Mouse (Mus musculus) hindbrain, embryonic 12.5 days (tissue): Measurements from ENCODE around the gene Hnrnpf. TPM values are rescaled to one million over a fixed set of nuclear protein-coding genes. Genes with fewer than 3 reads are reported as not detected.

Experiments used
- ATAC-seq: fragments of 200-750 bp; cut with Nextera tagmentation; 2 replicates; pipeline ENCODE4 v1.8.0; 2017; ENCODE audit warnings: moderate TSS enrichment; ENCODE audit not compliant: low FRiP score
- H3K27ac ChIP-seq: fragments of 300-500 bp; sonication (generic); 2 replicates; pipeline ENCODE4 v1.5.1; 2016; ENCODE audit warnings: mild to moderate bottlenecking
- H3K27me3 ChIP-seq: fragments of 300-500 bp; sonication (generic); 2 replicates; pipeline ENCODE4 v1.6.1; 2016; ENCODE audit warnings: mild to moderate bottlenecking
- H3K36me3 ChIP-seq: fragments of 300-500 bp; sonication (generic); 2 replicates; pipeline ENCODE4 v1.6.1; 2016; ENCODE audit warnings: mild to moderate bottlenecking
- H3K4me1 ChIP-seq: fragments of 300-500 bp; sonication (generic); 2 replicates; pipeline ENCODE4 v1.6.1; 2016
- H3K4me2 ChIP-seq: fragments of 300-500 bp; sonication (generic); replicated peaks from 2 replicates; pipeline ENCODE4 v1.6.1; 2016; ENCODE audit warnings: mild to moderate bottlenecking
- H3K4me3 ChIP-seq: fragments of 300-500 bp; sonication (generic); 2 replicates; pipeline ENCODE4 v1.5.1; 2016; ENCODE audit warnings: mild to moderate bottlenecking
- H3K9ac ChIP-seq: fragments of 300-500 bp; sonication (generic); 2 replicates; pipeline ENCODE4 v1.6.1; 2016; ENCODE audit warnings: mild to moderate bottlenecking, moderate library complexity
- H3K9me3 ChIP-seq: fragments of 300-500 bp; sonication (generic); replicated peaks from 2 replicates; pipeline ENCODE4 v1.6.1; 2016; ENCODE audit warnings: mild to moderate bottlenecking
- WGBS: fragments of 180-500 bp; shearing (Covaris S2); methylation state at CpG from one replicate; pipeline ENCODE4 v1.1.7; 2016; 5-methylcytosine and 5-hydroxymethylcytosine counted together
- polyA plus RNA-seq: library from polyadenylated mRNA; unstranded; fragments of >200 nt; fragmentation: Nextera tagmentation; extraction: Ambion mirVana; gene quantifications from 2 replicates; pipeline ENCODE4 v1.2.1, GENCODE M21; 2016

Hnrnpf gene
- polyA plus RNA-seq, 1 experiment from 2014 or later: 474 TPM

DNA sequence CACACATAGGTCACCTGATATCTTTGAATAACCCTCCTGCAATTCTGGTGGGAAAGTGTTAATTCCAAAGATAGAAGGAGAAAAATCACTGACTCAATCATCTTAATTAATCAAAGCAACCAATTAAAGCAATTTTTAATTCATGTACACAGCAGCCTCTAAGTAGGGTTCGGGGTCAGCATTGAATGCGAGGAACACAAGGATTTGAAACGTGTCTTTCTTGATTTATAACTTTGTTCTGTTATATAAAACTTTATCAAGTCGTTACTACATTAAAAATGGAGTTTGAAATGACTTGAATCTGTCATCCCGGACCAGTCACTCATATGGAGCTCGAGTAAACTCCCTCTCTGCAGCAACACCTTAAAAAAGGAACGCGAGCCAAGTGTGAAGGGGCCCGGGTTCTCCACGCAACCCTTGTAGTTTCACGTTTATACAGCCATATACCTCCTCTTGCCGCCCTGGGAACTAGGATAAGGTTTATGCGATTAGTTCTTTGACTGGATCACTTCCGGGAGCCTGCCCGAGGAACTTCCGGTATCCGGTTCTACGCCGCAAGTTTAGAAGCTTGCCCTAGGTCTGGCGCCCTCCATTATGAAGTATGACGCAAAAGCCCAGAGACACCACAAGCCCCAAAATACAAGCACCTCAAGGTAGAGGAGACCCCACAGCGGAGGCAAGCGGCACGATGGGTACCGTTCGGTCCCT, 21.3 kb upstream of the Hnrnpf start:
- 11% methylated on average over 26 of the region's 26 CpGs for WGBS
- peak overlapping the region; percentile 62 for H3K4me2 ChIP-seq
- ATAC-seq: peak; percentile 92

DNA sequence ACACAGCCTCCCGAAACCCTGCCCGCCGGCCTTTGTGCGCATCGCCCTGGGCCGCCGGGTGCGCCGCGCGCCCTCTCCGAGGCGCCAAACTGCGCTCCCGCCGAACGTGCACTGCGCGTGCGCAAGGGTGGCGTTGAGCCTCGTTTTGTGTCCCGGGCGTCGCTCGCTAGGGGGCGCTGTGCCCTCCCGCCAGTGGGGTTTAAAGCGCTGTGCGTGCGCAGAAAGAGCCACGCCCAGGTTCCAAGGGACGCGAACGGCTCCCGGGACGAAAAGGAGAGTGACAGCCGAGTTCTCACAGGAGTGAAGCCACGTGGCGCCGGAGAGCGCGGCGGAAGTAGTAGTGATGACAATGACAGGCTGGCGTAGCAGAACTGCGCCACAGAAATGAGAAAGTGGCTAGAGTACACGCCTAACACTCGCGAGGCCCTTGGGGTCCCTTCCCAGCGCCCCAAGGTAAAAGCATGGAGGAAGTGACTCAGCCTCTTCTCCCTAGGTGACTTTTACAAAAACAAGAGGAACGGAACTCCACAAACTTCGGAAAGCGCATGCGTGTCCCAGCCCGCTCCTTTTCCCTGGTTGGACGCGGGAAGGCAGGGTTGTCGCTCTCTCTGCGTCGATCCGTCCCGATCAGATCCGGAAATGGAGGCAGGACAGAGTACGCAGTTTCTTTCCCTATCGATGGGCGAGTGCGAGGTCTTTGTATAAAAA, 20.6 kb upstream of the Hnrnpf start:
- Histone ChIP-seq H3K27me3 (no peaks in the 10 kb centered on the region), H3K4me3 (peak overlapping the region; percentile 39), H3K4me2 (peak overlapping the region; percentile 62), H3K4me1 (peaks cover 7% of the 10 kb centered on the region), H3K9ac (peak overlapping the region; percentile 74), H3K27ac (peak overlapping the region; percentile 96), H3K36me3 (no peaks in the 10 kb centered on the region), H3K9me3 (no peaks in the 10 kb centered on the region)
- ATAC-seq: peak; percentile 96
- under 1% methylated on average over 67 of the region's 67 CpGs for WGBS

More for the DNA sequence above, 21.3 kb upstream of the Hnrnpf start:
- peak overlapping the region; percentile 74 for H3K9ac ChIP-seq
- peak overlapping the region; percentile 39 for H3K4me3 ChIP-seq
- H3K36me3 ChIP-seq: no peaks in the 10 kb centered on the region
- H3K9me3 ChIP-seq: no peaks in the 10 kb centered on the region
- H3K27ac ChIP-seq: peak overlapping the region; percentile 96
- peaks cover 7% of the 10 kb centered on the region for H3K4me1 ChIP-seq
- no peaks in the 10 kb centered on the region for H3K27me3 ChIP-seq

DNA sequence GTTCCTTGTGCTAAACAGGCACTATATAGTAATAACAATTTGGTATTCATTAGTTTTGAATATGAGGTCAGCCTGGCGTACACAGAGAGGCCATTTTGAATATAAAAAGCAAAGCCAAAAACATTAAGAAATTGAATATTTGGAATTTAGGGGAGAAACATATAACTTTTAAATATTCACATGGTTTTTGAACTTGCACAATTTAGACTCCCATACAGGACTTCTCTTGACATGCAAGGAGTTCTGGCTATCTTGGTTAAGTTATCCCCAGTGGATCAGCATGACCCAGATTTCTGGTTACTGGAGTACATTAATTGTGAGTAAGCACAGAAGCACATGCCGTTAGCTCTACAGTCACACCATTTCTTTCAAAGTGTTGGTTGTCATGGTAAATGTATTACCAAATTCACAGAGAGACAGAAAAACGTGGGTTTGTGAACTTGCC, 19.7 kb upstream of the Hnrnpf start:
- Histone ChIP-seq H3K9me3 (no peaks in the 10 kb centered on the region), H3K36me3 (no peaks in the 10 kb centered on the region), H3K27me3 (no peaks in the 10 kb centered on the region), H3K4me1 (peaks cover 7% of the 10 kb centered on the region), H3K27ac (peak overlapping the region; percentile 96; the same call in 1 of the 2 replicates), H3K9ac (peak overlapping the region; percentile 60; the same call in 1 of the 2 replicates), H3K4me3 (peak overlapping the region; percentile 39), H3K4me2 (peak overlapping the region; percentile 62)
- ATAC-seq: no peak
- 48% methylated on average over 3 of the region's 3 CpGs for WGBS

DNA sequence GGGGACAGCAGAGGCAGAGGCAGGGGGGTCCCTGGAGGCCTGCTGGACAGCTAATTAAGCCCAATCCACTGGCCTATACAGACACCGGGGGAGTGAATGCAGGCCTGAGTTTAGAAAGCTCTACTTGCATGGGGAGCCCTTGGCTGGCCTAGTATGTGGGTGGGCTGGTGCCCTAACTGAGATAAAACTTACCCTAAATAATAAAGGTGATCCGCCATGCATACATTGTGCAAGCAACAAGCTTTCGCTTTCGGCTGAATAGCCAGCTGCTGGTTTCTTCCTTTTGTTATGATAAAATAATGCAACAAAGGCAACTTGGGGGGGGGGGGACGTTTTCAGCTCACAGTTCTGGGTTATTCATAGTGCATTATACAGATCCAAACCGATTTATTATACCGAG, 18.9 kb upstream of the Hnrnpf start:
- no peak for ATAC-seq
- no peaks in the 10 kb centered on the region for H3K27me3 ChIP-seq
- 46% methylated on average over 7 of the region's 7 CpGs for WGBS
- no peak overlapping the region for H3K4me3 ChIP-seq
- peaks cover 7% of the 10 kb centered on the region for H3K4me1 ChIP-seq
- H3K9ac ChIP-seq: no peak overlapping the region
- no peaks in the 10 kb centered on the region for H3K9me3 ChIP-seq
- H3K4me2 ChIP-seq: no peak overlapping the region
- H3K36me3 ChIP-seq: no peaks in the 10 kb centered on the region
- no peak overlapping the region for H3K27ac ChIP-seq

DNA sequence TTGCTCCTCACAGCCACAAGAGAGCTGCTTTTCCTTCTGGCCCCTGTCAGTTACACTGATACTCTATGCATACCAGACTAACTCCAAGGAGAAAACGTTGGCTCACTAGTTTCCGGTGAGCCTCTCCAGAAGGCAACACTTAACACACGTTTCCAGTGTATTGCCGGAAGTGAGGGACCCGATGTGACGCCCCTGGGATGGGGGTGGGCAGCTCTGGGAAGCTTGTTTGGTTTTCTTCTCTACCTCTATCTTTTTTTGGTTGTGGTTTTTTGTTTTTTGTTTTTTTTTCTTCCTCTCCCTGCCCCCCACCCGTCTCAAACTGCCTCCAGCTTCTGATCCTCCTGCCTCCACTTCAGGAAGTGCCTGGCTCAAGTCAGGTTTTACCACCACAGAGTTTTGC, 18.1 kb upstream of the Hnrnpf start:
- 64% methylated on average over 7 of the region's 7 CpGs for WGBS
- Histone ChIP-seq H3K9me3 (no peaks in the 10 kb centered on the region), H3K4me3 (no peak overlapping the region), H3K36me3 (no peaks in the 10 kb centered on the region), H3K27ac (no peak overlapping the region), H3K27me3 (no peaks in the 10 kb centered on the region), H3K4me2 (no peak overlapping the region), H3K4me1 (peaks cover 7% of the 10 kb centered on the region), H3K9ac (no peak overlapping the region)
- ATAC-seq: no peak

DNA sequence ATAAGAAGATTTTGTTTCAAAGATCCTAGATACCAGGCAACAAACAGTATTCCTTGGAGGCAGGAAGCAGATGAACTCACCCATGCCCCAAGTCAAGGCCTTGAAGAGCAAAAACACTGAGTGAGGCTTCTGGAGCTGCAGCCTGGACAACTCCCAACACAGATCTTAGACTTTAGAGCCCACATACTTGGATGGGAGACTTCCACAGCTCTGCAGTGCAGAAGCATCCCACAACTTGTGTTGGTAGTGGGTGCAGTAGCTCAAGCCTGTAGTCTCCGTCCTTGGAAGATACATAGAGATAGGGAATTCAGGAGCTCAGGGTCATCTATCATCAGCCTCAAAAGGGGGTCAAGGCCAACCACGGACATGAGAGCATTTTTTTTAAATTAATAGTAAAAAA, 14.2 kb upstream of the Hnrnpf start:
- no peak for ATAC-seq
- no peak overlapping the region for H3K9ac ChIP-seq
- H3K4me2 ChIP-seq: no peak overlapping the region
- no peak overlapping the region for H3K27ac ChIP-seq
- H3K9me3 ChIP-seq: no peaks in the 10 kb centered on the region
- H3K36me3 ChIP-seq: no peaks in the 10 kb centered on the region
- no peak overlapping the region for H3K4me3 ChIP-seq
- 87% methylated on average over 2 of the region's 2 CpGs for WGBS
- no peaks in the 10 kb centered on the region for H3K27me3 ChIP-seq
- peaks cover 3% of the 10 kb centered on the region for H3K4me1 ChIP-seq

DNA sequence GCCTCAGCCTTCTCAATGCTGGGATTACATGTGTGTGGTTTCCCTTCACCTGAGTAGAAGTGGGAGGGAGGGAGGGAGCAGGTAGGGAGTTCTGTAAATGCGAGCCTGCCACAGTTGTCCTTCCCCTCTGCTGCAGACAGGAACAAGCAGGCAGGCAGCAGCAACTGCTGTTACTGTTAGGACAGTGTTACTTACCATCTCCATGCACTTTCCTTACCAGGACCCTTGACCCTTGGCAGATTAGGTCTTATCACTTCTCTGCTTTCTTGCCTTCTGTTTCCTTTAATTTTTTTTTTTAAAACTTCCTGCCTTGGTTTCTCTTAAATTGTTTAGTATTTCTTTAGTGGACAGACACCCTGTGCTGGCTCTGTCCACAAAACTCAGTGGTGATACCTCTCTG, 12.1 kb upstream of the Hnrnpf start:
- Histone ChIP-seq H3K36me3 (no peaks in the 10 kb centered on the region), H3K9me3 (no peaks in the 10 kb centered on the region), H3K9ac (no peak overlapping the region), H3K27ac (no peak overlapping the region), H3K4me2 (no peak overlapping the region), H3K4me3 (no peak overlapping the region), H3K4me1 (no peaks in the 10 kb centered on the region), H3K27me3 (no peaks in the 10 kb centered on the region)
- WGBS: 33% methylated on average over 1 of the region's 1 CpGs
- no peak for ATAC-seq

DNA sequence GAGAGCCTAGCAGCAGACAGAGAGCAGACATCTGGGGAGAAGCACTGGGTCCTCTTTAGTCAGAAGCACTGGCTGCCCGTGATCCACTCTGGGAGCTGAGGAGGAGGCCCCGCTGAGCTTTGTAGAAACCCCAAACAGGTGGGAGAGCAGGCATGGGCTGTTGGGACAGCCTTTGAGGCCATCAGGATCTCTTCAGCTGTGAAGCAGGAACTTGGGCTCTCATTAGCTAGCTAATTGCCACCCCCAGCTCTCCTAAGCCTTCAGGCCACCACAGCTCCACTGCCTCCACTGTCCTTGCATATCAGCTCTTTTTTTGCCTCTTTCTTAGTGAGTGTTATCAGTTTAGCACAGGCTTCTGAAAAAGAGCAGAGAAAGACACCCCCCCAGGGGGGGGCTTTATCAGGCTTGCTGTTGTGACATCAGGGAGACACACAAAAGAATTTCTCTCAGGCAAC, 11.5 kb upstream of the Hnrnpf start:
- H3K9ac ChIP-seq: no peak overlapping the region
- no peaks in the 10 kb centered on the region for H3K4me1 ChIP-seq
- H3K27me3 ChIP-seq: no peaks in the 10 kb centered on the region
- no peak for ATAC-seq
- no peaks in the 10 kb centered on the region for H3K9me3 ChIP-seq
- H3K4me2 ChIP-seq: no peak overlapping the region
- no peak overlapping the region for H3K27ac ChIP-seq
- no peaks in the 10 kb centered on the region for H3K36me3 ChIP-seq
- H3K4me3 ChIP-seq: no peak overlapping the region
- 75% methylated on average over 2 of the region's 2 CpGs for WGBS

DNA sequence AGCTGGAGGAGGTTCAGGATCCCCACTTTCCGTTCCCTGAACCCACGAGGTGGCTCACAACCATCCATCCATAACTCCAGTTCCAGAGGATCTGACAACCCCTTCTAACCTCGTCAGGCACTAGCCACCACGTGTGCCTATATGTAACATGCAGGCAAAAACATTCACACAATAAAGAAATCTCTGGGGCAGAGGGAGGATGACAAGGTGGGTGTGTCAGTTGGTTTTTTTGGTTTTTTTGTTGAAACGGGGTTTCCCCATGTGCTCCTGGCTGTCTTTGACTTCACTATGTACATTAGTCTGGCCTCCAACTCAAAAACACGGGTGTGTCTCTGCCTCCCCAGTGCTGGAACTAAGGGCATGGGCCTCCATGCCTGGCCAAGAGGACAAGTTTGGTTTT, 9.9 kb upstream of the Hnrnpf start:
- no peak for ATAC-seq
- Histone ChIP-seq H3K9ac (no peak overlapping the region), H3K27me3 (no peaks in the 10 kb centered on the region), H3K4me1 (no peaks in the 10 kb centered on the region), H3K36me3 (no peaks in the 10 kb centered on the region), H3K9me3 (no peaks in the 10 kb centered on the region), H3K4me3 (no peak overlapping the region), H3K4me2 (no peak overlapping the region), H3K27ac (no peak overlapping the region)
- WGBS: 83% methylated on average over 6 of the region's 6 CpGs

DNA sequence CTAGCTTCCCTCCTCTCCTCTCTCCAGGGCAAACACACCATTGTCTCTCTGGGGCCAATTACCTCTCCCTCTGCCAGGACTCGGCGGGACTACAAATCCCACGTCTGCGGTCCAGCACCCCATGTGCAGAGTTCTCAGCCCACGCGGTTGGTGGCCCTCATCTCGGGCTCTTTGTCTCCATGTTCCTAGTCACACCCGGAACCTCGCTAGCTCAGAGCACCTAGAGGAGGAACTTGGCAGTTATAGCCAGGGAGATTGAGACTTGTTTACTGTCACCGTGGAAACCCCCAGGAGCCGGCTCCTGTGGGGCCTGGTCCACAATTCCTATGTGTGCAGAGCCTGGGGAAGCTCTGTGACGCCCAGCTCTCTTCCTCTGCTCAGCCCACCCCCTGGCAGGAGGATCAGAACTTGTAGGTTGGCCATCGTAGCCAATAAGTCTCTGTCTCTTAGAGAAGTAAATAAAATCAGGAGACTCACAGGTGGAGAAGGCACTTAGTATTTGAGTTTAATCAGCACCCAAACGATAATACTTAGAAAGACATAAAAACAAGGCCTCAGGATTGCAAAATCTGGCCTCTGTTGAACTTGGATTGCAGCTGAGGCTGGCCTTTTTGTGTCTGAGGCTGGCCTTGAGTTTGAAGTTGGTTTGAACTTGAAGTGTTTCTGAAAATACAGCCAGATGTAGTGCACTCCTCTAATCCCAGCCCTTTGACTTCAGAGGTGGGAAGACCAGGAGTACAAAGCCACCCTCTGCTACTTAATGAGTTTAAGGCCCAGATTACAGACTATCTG, 8.6 kb upstream of the Hnrnpf start:
- Histone ChIP-seq H3K4me3 (no peak overlapping the region), H3K27me3 (no peaks in the 10 kb centered on the region), H3K4me2 (no peak overlapping the region), H3K36me3 (no peaks in the 10 kb centered on the region), H3K4me1 (no peaks in the 10 kb centered on the region), H3K9ac (no peak overlapping the region), H3K27ac (no peak overlapping the region), H3K9me3 (no peaks in the 10 kb centered on the region)
- ATAC-seq: no peak
- 65% methylated on average over 14 of the region's 14 CpGs for WGBS

DNA sequence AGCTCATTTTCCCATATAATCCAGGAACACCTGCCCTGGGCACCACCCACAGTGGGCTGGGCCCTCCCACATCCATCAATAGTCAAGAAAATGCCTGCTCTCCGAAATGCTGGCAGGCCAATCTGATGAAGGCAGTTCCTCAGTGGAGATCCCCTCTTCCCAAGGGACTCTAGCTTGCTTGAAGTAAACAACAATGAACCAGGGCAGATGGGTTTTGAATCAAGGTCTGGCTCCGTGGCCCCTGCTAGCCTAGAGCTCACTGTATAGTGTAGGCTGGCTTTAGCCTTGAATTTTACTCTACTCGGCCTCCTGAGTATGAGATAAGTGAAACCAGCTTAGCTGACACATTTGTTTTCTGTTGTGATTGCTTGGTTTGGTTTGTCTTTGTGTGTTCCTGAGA, 7.7 kb upstream of the Hnrnpf start:
- H3K4me1 ChIP-seq: no peaks in the 10 kb centered on the region
- H3K9me3 ChIP-seq: no peaks in the 10 kb centered on the region
- WGBS: 60% methylated on average over 3 of the region's 3 CpGs
- no peak overlapping the region for H3K4me2 ChIP-seq
- no peaks in the 10 kb centered on the region for H3K36me3 ChIP-seq
- no peak overlapping the region for H3K4me3 ChIP-seq
- H3K27me3 ChIP-seq: no peaks in the 10 kb centered on the region
- ATAC-seq: no peak
- no peak overlapping the region for H3K9ac ChIP-seq
- no peak overlapping the region for H3K27ac ChIP-seq

DNA sequence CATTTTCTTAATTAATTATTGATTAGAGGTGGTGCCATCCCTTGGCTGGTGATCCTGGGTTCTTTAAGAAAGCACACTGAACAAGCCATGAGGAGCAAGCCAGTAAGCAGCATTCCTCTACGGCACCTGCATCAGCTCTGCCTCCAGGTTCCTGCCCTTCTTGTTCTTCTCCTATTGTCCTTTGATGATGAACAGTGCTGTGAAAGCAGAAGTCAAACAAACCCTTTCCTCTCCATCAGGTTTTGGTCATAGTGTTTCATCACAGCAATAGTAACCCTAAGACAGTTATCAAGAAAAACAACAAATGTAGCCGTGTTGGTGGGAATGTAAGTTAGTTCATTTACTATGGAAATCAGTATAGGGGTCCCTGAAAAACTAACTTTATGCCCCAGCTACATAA, 6.7 kb upstream of the Hnrnpf start:
- no peaks in the 10 kb centered on the region for H3K4me1 ChIP-seq
- H3K36me3 ChIP-seq: no peaks in the 10 kb centered on the region
- H3K27ac ChIP-seq: no peak overlapping the region
- H3K9ac ChIP-seq: no peak overlapping the region
- no peak overlapping the region for H3K4me3 ChIP-seq
- no peaks in the 10 kb centered on the region for H3K27me3 ChIP-seq
- ATAC-seq: no peak
- 95% methylated on average over 2 of the region's 2 CpGs for WGBS
- no peaks in the 10 kb centered on the region for H3K9me3 ChIP-seq
- H3K4me2 ChIP-seq: no peak overlapping the region
